Mouse (Mus musculus) testis, adult 2 months (tissue): ENCODE measurements around the gene Lhx2.
A peak's percentile ranks its signal among the peaks of the same experiment; 100 is the strongest.

Experiments used
- CTCF ChIP-seq: fragments of 200-500 bp; IDR thresholded peaks from 2 replicates; pipeline ENCODE4 v1.5.1; 2012; ENCODE audit warnings: low read depth, mild to moderate bottlenecking, inconsistent platforms, low read length, moderate library complexity; ENCODE audit not compliant: control insufficient read depth, insufficient read depth, insufficient replicate concordance
- POLR2A ChIP-seq: fragments of 200-500 bp; IDR thresholded peaks from 2 replicates; pipeline ENCODE4 v1.6.1; 2012; ENCODE audit warnings: low read depth, mild to moderate bottlenecking, inconsistent platforms, low read length, moderate library complexity; ENCODE audit not compliant: control insufficient read depth

- TF ChIP-seq CTCF (no peak), POLR2A (peak; percentile 84; the same call in 1 of the 2 replicates)
These were observed 29.8 kb downstream of the Lhx2 start for GRCm38 (mm10) chr2:38368746-38369330.
